Mouse (Mus musculus): ENCODE data around the gene Rhpn2.

GRCm38 (mm10) chr7:35333231-35333651, 729 bp upstream of the Rhpn2 start:
- TF ChIP-seq POLR2A (IDR thresholded peaks at IDR 0.05; ENCODE audit: borderline replicate concordance, control insufficient read depth, low read depth, low read length) (no peak), CTCF (IDR thresholded peaks at IDR 0.05; ENCODE audit: control insufficient read depth, insufficient read depth, low read length) (no peak)

Measured in bone marrow, adult 2 months (tissue).